Mouse (Mus musculus): ENCODE measurements at regions not wholly inside any gene's neighbourhood (a gene's known extent, or its start where the extent isn't known, plus 50 kb on each side); places are given as distances from the start of the nearest gene placed in this dataset.

- TF ChIP-seq GATA1 (IDR thresholded peaks at IDR 0.05; ENCODE audit: low read depth, low read length) (no peak), CTCF (IDR thresholded peaks at IDR 0.05 in 2 of 3, conservative IDR thresholded peaks at IDR 0.05 in 1 of 3; ENCODE audit: control insufficient read depth in 1 of 3, insufficient read depth in 1 of 3, low read depth in 2 of 3, low read length in 3 of 3, poor library complexity in 1 of 3, severe bottlenecking in 1 of 3) (no peak)
These were observed 1077.5 kb downstream of the Diaph3 start for GRCm38 (mm10) chr14:86063620-86063943.

All from MEL (cell line).